Mouse (Mus musculus) hindbrain, embryonic 16.5 days (tissue): ENCODE results near the gene Surf4. TPM values are rescaled to one million over a fixed set of nuclear protein-coding genes. Genes with fewer than 3 reads are reported as not detected.
"Not testable (repeated sequence)": the region's sequence is repeated elsewhere in the genome, so short reads cannot be mapped to it uniquely, and the experiment has no call there.

Experiments used
- ATAC-seq: fragments of 200-750 bp; cut with Nextera tagmentation; 2 replicates; pipeline ENCODE4 v1.8.0; 2017; ENCODE audit warnings: moderate TSS enrichment, moderate library complexity
- H3K27ac ChIP-seq: fragments of 300-500 bp; sonication (generic); 2 replicates; pipeline ENCODE4 v1.5.1; 2014; ENCODE audit warnings: low read depth, mild to moderate bottlenecking, control low read depth, low read length, moderate library complexity
- H3K27me3 ChIP-seq: fragments of 300-500 bp; sonication (generic); replicated peaks from 2 replicates; pipeline ENCODE4 v1.6.1; 2014; ENCODE audit warnings: low read length; ENCODE audit not compliant: control insufficient read depth, insufficient read depth
- H3K36me3 ChIP-seq: fragments of 300-500 bp; sonication (generic); 2 replicates; pipeline ENCODE4 v1.6.1; 2014; ENCODE audit warnings: mild to moderate bottlenecking, low read length, moderate library complexity, mixed read lengths; ENCODE audit not compliant: control insufficient read depth, insufficient read depth
- H3K4me1 ChIP-seq: fragments of 300-500 bp; sonication (generic); 2 replicates; pipeline ENCODE4 v1.6.1; 2014; ENCODE audit warnings: low read depth, low read length; ENCODE audit not compliant: control insufficient read depth, insufficient read depth
- H3K4me2 ChIP-seq: fragments of 300-500 bp; sonication (generic); 2 replicates; pipeline ENCODE4 v1.6.1; 2014; ENCODE audit warnings: mild to moderate bottlenecking, low read length, control low read depth, moderate library complexity
- H3K4me3 ChIP-seq: fragments of 300-500 bp; sonication (generic); 2 replicates; pipeline ENCODE4 v1.5.1; 2014; ENCODE audit warnings: mild to moderate bottlenecking, low read length, control low read depth, moderate library complexity
- H3K9ac ChIP-seq: fragments of 300-500 bp; sonication (generic); 2 replicates; pipeline ENCODE4 v1.6.1; 2014; ENCODE audit warnings: low read depth, mild to moderate bottlenecking, control low read depth, low read length, moderate library complexity
- H3K9me3 ChIP-seq: fragments of 300-500 bp; sonication (generic); 2 replicates; pipeline ENCODE4 v1.6.1; 2014; ENCODE audit warnings: mild to moderate bottlenecking, low read length, moderate library complexity; ENCODE audit not compliant: control insufficient read depth
- WGBS: fragments of 180-500 bp; shearing (Covaris S2); extraction: QIAGEN DNeasy Blood & Tissue Kit; methylation state at CpG from one replicate; pipeline ENCODE4 v1.1.7; 2014; 5-methylcytosine and 5-hydroxymethylcytosine counted together
- polyA plus RNA-seq: library from polyadenylated mRNA; unstranded; fragments of >200 nt; fragmentation: Nextera tagmentation; extraction: Ambion mirVana; gene quantifications from 2 replicates; pipeline ENCODE4 v1.2.1, GENCODE M21; 2015

Surf4 gene
- polyA plus RNA-seq, 1 experiment from 2014 or later = 110 TPM

GRCm38 (mm10) chr2:26895898-26896297 lies 37.8 kb downstream of the Surf4 start:
- no peak overlapping the region for H3K4me2 ChIP-seq
- H3K9me3 ChIP-seq = no peaks in the 10 kb centered on the region
- no peak overlapping the region for H3K4me3 ChIP-seq
- no peak overlapping the region for H3K27ac ChIP-seq
- H3K27me3 ChIP-seq = no peaks in the 10 kb centered on the region
- 94% methylated on average over 4 of the region's 4 CpGs for WGBS
- ATAC-seq = no peak
- H3K9ac ChIP-seq = no peak overlapping the region
- peaks cover 49% of the 10 kb centered on the region for H3K36me3 ChIP-seq
- H3K4me1 ChIP-seq = no peaks in the 10 kb centered on the region

- not testable (repeated sequence) for H3K4me3 ChIP-seq, H3K9ac ChIP-seq, H3K9me3 ChIP-seq, H3K27ac ChIP-seq, H3K27me3 ChIP-seq, H3K4me1 ChIP-seq, H3K4me2 ChIP-seq, ATAC-seq
- WGBS = 42% methylated on average over 4 of the region's 4 CpGs
- peaks cover 15% of the 10 kb centered on the region for H3K36me3 ChIP-seq
Measured at GRCm38 (mm10) chr2:26886170-26886569, 47.6 kb downstream of the Surf4 start.

DNA sequence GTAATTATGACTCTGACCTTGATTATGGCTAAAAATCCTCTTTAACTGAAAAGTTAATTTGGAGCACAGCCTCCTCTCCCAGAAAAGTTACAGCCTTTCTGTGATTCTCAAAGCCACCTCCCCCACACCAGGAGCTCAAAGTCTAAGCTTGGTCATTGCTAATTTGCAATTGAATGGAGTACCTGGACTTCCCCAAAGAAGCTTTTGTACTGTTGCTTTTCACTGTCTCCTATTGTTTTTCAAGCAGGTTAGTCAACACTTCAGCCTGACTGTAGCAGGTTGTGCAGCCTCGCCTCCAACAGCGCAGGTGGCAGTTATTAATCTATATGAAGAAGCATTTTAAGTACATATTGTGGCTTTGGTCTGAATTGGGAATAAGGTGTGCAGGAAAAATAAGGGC lies 48.2 kb downstream of the Surf4 start:
- not testable (repeated sequence) for ATAC-seq, H3K4me2 ChIP-seq, H3K4me1 ChIP-seq, H3K9me3 ChIP-seq, H3K27me3 ChIP-seq, H3K4me3 ChIP-seq, H3K36me3 ChIP-seq, H3K27ac ChIP-seq, H3K9ac ChIP-seq
- whole genome bisulfite sequencing = 80% methylated on average over 2 of the region's 2 CpGs

DNA sequence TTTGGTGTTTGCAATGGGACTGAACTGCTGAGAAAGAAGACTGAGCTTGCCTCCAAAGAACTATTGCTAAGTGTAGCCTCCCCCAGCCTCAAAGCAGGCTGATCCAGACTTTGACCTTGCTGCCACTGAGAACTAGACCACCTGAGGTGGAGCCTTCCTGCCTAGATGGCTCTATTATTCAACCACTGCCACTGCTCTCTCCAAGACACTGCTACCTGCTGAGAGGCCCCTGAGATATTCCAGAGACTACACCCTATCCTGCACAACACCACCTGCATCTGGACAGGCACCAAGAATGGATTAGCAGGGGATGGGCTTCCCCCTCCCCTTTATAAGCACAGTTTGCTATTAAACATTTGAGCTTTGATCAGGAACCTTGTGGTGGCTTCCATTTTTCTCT lies 55.2 kb downstream of the Surf4 start:
- peaks cover 3% of the 10 kb centered on the region; the same call in 1 of the 2 replicates for H3K9me3 ChIP-seq
- no peaks in the 10 kb centered on the region for H3K4me1 ChIP-seq

DNA sequence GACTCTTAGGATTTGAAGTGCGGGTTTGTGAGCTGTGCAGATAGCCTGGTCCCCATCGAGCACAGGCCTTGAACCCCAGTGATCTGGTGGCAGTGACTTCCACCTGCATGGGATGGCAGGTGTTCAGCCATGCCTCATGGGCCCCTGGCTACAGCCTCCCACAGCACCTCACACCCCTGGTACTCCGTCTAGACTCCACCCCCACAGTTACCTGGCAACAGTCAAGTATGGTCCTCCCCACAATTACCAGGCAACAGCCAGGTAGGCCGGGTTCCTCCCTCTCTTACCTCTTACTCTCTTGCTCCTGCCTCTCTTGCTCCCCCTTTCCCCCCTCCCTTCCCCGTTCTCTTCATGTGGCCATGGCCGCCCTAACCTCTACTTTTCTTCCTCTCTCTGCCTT lies 63.1 kb downstream of the Surf4 start:
- Histone ChIP-seq H3K27me3 (no peaks in the 10 kb centered on the region), H3K9me3 (no peaks in the 10 kb centered on the region), H3K4me2 (no peak overlapping the region), H3K4me1 (no peaks in the 10 kb centered on the region), H3K27ac (no peak overlapping the region), H3K36me3 (no peaks in the 10 kb centered on the region), H3K4me3 (no peak overlapping the region), H3K9ac (no peak overlapping the region)
- ATAC-seq = no peak
- WGBS = 57% methylated on average over 6 of the region's 6 CpGs

More for the DNA sequence above, 55.2 kb downstream of the Surf4 start:
- Histone ChIP-seq H3K27me3 (no peaks in the 10 kb centered on the region), H3K4me3 (no peak overlapping the region), H3K4me2 (no peak overlapping the region), H3K36me3 (no peaks in the 10 kb centered on the region), H3K27ac (no peak overlapping the region), H3K9ac (no peak overlapping the region)
- ATAC-seq = no peak

Other genes starting within 250 kb of the Surf4 start
- gene Abo, start 68.9 kb downstream of the Surf4 start, polyA plus RNA-seq = not detected in 2 replicates
- 31.1 and 32.2 TPM in 2 replicates for gene Surf6, start 31.0 kb downstream of the Surf4 start, polyA plus RNA-seq
- gene Med22, start 23.3 kb downstream of the Surf4 start, polyA plus RNA-seq = 119 and 124 TPM in 2 replicates
- 341 and 368 TPM in 2 replicates for gene Rpl7a, start 23.2 kb downstream of the Surf4 start, polyA plus RNA-seq
- gene Surf2, start 17.6 kb downstream of the Surf4 start, polyA plus RNA-seq = 55.8 and 57.3 TPM in 2 replicates
- 87.3 and 98.9 TPM in 2 replicates for gene Surf1, start 17.4 kb downstream of the Surf4 start, polyA plus RNA-seq
- 0.06 and 0.14 TPM in 2 replicates for gene Stkld1, start 119 bp upstream of the Surf4 start, polyA plus RNA-seq
- 39.6 and 41.0 TPM in 2 replicates for gene Rexo4, start 30.5 kb upstream of the Surf4 start, polyA plus RNA-seq
- 0.29 TPM in 1 of 2 replicates, not detected in the other for gene Adamts13, start 39.5 kb upstream of the Surf4 start, polyA plus RNA-seq
- gene Cacfd1, start 76.0 kb upstream of the Surf4 start, polyA plus RNA-seq = 103 TPM in 2 replicates
- gene Slc2a6, start 94.1 kb upstream of the Surf4 start, polyA plus RNA-seq = 18.0 and 21.6 TPM in 2 replicates
- 0.21 and 3.5 TPM in 2 replicates for gene Mymk, start 138.3 kb upstream of the Surf4 start, polyA plus RNA-seq
- 9.6 and 11.8 TPM in 2 replicates for gene Adamtsl2, start 145.5 kb upstream of the Surf4 start, polyA plus RNA-seq
- 10.2 and 10.3 TPM in 2 replicates for gene Fam163b, start 208.6 kb upstream of the Surf4 start, polyA plus RNA-seq
- gene Dbh, start 231.3 kb upstream of the Surf4 start, polyA plus RNA-seq = 4.9 and 5.8 TPM in 2 replicates